Mouse (Mus musculus) liver, embryonic 14.5 days (tissue): ENCODE data around the gene Nccrp1. TPM values are rescaled to one million over a fixed set of nuclear protein-coding genes. Genes with fewer than 3 reads are reported as not detected.
"Not testable (repeated sequence)": the region's sequence is repeated elsewhere in the genome, so short reads cannot be mapped to it uniquely, and the experiment has no call there.

Experiments used
- ATAC-seq: fragments of 200-750 bp; cut with Nextera tagmentation; 2 replicates; pipeline ENCODE4 v1.8.0; 2017; ENCODE audit warnings: moderate number of reproducible peaks, mild to moderate bottlenecking, moderate library complexity; ENCODE audit not compliant: insufficient read depth
- DNase-seq, 3 experiments: peaks; one replicate each; pipeline ENCODE4 v3.0.0-alpha.2; 2012 to 2013; ENCODE audit warnings: low read depth in 3 of 3, low spot score in 3 of 3
- H3K27ac ChIP-seq: fragments of 300-500 bp; sonication (generic); 2 replicates; pipeline ENCODE4 v1.5.1; 2014; ENCODE audit warnings: moderate library complexity, mild to moderate bottlenecking, control low read depth, inconsistent platforms
- H3K27me3 ChIP-seq: fragments of 300-500 bp; sonication (generic); 2 replicates; pipeline ENCODE4 v1.6.1; 2014; ENCODE audit warnings: mild to moderate bottlenecking, low read length, moderate library complexity; ENCODE audit not compliant: control insufficient read depth, insufficient read depth
- H3K36me3 ChIP-seq: fragments of 300-500 bp; sonication (generic); replicated peaks from 2 replicates; pipeline ENCODE4 v1.6.1; 2014; ENCODE audit warnings: low read depth; ENCODE audit not compliant: control insufficient read depth, insufficient read depth
- H3K4me1 ChIP-seq, 2 experiments: fragments of 200-500 bp in 1 of 2; fragments of 300-500 bp in 1 of 2; sonication (generic) in 1 of 2; replicated peaks; 2 replicates each; pipeline ENCODE4 v1.6.1; 2012 to 2014; ENCODE audit warnings: antibody characterized with exemption in 1 of 2, inconsistent platforms in 1 of 2, low read length in 1 of 2; ENCODE audit not compliant: control insufficient read depth in 2 of 2, insufficient read depth in 2 of 2
- H3K4me2 ChIP-seq: fragments of 300-500 bp; sonication (generic); 2 replicates; pipeline ENCODE4 v1.6.1; 2014; ENCODE audit warnings: low read depth, mild to moderate bottlenecking, control low read depth, moderate library complexity
- H3K4me3 ChIP-seq, 2 experiments: fragments of 200-500 bp in 1 of 2; fragments of 300-500 bp in 1 of 2; sonication (generic) in 1 of 2; 2 replicates each; pipeline ENCODE4 v1.5.1; 2012 to 2014; ENCODE audit warnings: low read depth in 2 of 2, low read length in 2 of 2, mild to moderate bottlenecking in 2 of 2, control low read depth in 1 of 2, inconsistent platforms in 1 of 2, moderate library complexity in 1 of 2; ENCODE audit not compliant: insufficient read depth in 1 of 2
- H3K9ac ChIP-seq: fragments of 300-500 bp; sonication (generic); replicated peaks from 2 replicates; pipeline ENCODE4 v1.6.1; 2014; ENCODE audit warnings: mild to moderate bottlenecking, control low read depth, moderate library complexity
- H3K9me3 ChIP-seq: fragments of 300-500 bp; sonication (generic); 2 replicates; pipeline ENCODE4 v1.6.1; 2016; ENCODE audit warnings: low read length, mixed read lengths; ENCODE audit not compliant: control insufficient read depth
- CTCF ChIP-seq: IDR thresholded peaks from 2 replicates; pipeline ENCODE4 v1.5.1; 2016; ENCODE audit warnings: antibody characterized with exemption, low read depth, control low read depth
- EP300 ChIP-seq: IDR thresholded peaks from 2 replicates; pipeline ENCODE4 v1.6.1; 2016; ENCODE audit warnings: antibody characterized with exemption, low read depth
- WGBS: fragments of 180-500 bp; shearing (Covaris S2); extraction: QIAGEN DNeasy Blood & Tissue Kit; methylation state at CpG from one replicate; pipeline ENCODE4 v1.1.7; 2014; ENCODE audit not compliant: insufficient replicate concordance; 5-methylcytosine and 5-hydroxymethylcytosine counted together
- polyA plus RNA-seq, 2 experiments: library from polyadenylated mRNA; depleted of rRNA in 1 of 2; stranded (reverse) in 1 of 2; unstranded in 1 of 2; fragments of >200 nt; fragmentation: Nextera tagmentation in 1 of 2; extraction: Ambion mirVana in 1 of 2; gene quantifications; 2 replicates each; pipeline versions ENCODE4 v1.2.1 to v1.2.3; 2012 to 2014

The Nccrp1 gene
- polyA plus RNA-seq, 2 experiments, result not detected

- Histone ChIP-seq H3K9ac (no peak overlapping the region), H3K27ac (no peak overlapping the region), H3K27me3 (peaks cover 25% of the 10 kb centered on the region), H3K4me2 (no peak overlapping the region), H3K36me3 (no peaks in the 10 kb centered on the region), H3K4me3 (no peak overlapping the region), H3K9me3 (no peaks in the 10 kb centered on the region), H3K4me1 (no peaks in the 10 kb centered on the region)
- ATAC-seq (no peak), DNase-seq (no peak)
- no peak for TF ChIP-seq EP300
- TF ChIP-seq CTCF, result no peak
- whole genome bisulfite sequencing, result 24% methylated on average over 14 of the region's 14 CpGs
These were observed 1.8 kb downstream of the Nccrp1 start for GRCm38 (mm10) chr7:28545048-28545890.

GRCm38 (mm10) chr7:28544051-28544601, 2.9 kb downstream of the Nccrp1 start:
- ATAC-seq, result no peak
- H3K27ac ChIP-seq, result no peak overlapping the region

GRCm38 (mm10) chr7:28540526-28540925, 6.5 kb downstream of the Nccrp1 start, which contains the start of gene Sycn:
Gene Sycn (plus strand): TSS chr7:28540885.
- no peaks in the 10 kb centered on the region for H3K36me3 ChIP-seq
- H3K9me3 ChIP-seq, result no peaks in the 10 kb centered on the region
- TF ChIP-seq EP300 (no peak), CTCF (no peak)
- DNase-seq (no peak), ATAC-seq (no peak)
- H3K4me3 ChIP-seq, result no peak within 1 kb of the TSS
- no peak within 1 kb of the TSS for H3K9ac ChIP-seq
- no peak within 1 kb of the TSS for H3K4me2 ChIP-seq
- H3K27ac ChIP-seq, result no peak within 1 kb of the TSS
- WGBS, result 51% methylated on average over 4 of the region's 4 CpGs
- peaks cover 8% of the 10 kb centered on the region for H3K27me3 ChIP-seq
- H3K4me1 ChIP-seq, result no peaks in the 10 kb centered on the region

More at GRCm38 (mm10) chr7:28544051-28544601, 2.9 kb downstream of the Nccrp1 start:
- no peak for TF ChIP-seq CTCF
- no peak for TF ChIP-seq EP300
- peaks cover 25% of the 10 kb centered on the region for H3K27me3 ChIP-seq
- H3K4me1 ChIP-seq, result no peaks in the 10 kb centered on the region
- no peak overlapping the region for H3K9ac ChIP-seq
- no peak overlapping the region for H3K4me3 ChIP-seq
- peak overlapping the region; percentile 20 for H3K4me2 ChIP-seq
- no peaks in the 10 kb centered on the region for H3K36me3 ChIP-seq
- no peaks in the 10 kb centered on the region for H3K9me3 ChIP-seq
- DNase-seq, result no peak
- WGBS, result 14% methylated on average over 22 of the region's 27 CpGs

GRCm38 (mm10) chr7:28538886-28539285, 8.2 kb downstream of the Nccrp1 start:
- not testable (repeated sequence) for H3K27ac ChIP-seq, H3K4me3 ChIP-seq, H3K9ac ChIP-seq, H3K4me1 ChIP-seq, H3K27me3 ChIP-seq, H3K4me2 ChIP-seq, H3K36me3 ChIP-seq, DNase-seq, H3K9me3 ChIP-seq, ATAC-seq
- WGBS, result 63% methylated on average over 6 of the region's 6 CpGs

- DNase-seq, result no peak
These were observed 15.0 kb downstream of the Nccrp1 start for GRCm38 (mm10) chr7:28532005-28532404.

More at GRCm38 (mm10) chr7:28532005-28532404, 15.0 kb downstream of the Nccrp1 start:
- Histone ChIP-seq H3K9me3 (no peaks in the 10 kb centered on the region), H3K4me2 (no peak overlapping the region), H3K4me3 (no peak overlapping the region), H3K27me3 (no peaks in the 10 kb centered on the region), H3K36me3 (no peaks in the 10 kb centered on the region), H3K27ac (no peak overlapping the region), H3K4me1 (0 out of 4 replicates have a peak, but pooled peaks cover 0 to 3% of the 10 kb centered on the region in 2 experiments), H3K9ac (no peak overlapping the region)
- TF ChIP-seq EP300, result no peak
- TF ChIP-seq CTCF, result no peak
- no peak for ATAC-seq
- 73% methylated on average over 8 of the region's 8 CpGs for WGBS
